Mouse (Mus musculus): ENCODE results near the gene Pole. TPM values are rescaled to one million over a fixed set of nuclear protein-coding genes. Genes with fewer than 3 reads are reported as not detected.
A peak's percentile ranks its signal among the peaks of the same experiment; 100 is the strongest.

Gene Pole
- polyA plus RNA-seq, 1 experiment from 2014 or later: 44.1 TPM

DNA sequence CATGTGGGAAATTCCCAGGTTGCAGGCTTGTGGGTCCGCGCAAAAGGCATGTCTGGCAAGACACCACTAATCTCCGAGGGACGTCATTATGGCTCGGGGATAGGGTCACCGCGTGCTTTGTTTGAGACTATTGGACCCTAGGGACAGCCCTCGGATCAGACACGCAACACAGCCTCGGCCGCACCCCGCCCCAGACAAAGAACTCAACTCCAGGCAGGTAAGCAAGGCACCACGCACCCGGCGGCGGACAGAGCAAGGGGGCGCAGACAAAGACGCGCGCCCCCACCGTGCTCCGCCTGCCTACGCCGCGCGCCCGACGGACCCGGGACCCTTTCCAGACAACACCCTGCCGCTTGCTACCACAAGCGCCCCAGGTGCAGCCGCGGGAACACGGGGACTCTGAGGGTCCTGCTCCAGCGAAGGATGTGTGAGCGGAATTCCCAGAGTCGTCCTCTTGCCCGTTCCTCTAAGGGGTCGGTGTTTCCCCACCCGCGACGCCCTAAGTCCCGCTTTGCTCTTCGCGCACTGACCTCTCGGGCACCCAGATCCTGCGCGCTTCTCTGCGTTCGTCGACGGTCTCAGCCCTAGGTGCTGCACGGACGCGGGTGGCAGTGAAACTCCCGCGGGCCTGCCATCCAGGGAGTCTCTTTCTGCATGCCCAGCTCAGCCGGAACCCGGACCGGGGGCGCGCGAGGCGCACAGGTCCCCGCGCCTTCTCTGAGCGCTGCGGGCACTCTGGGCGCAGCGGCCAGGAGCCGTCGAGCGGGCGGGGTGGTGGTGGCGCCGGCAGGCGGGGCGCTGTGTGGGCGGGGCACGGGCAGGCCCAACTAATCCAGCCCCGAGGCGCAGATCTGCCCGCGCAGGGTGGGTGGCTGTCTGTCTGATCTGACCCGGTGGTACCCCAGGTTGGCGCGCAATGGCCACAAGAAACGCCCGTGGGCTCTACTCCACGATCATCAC lies 100.5 kb downstream of the Pole start:
- 1% methylated on average over 89 of the region's 90 CpGs for WGBS
- Histone ChIP-seq H3K4me3 (peak overlapping the region; percentile 66), H3K9me3 (replicated peaks) (no peaks in the 10 kb centered on the region), H3K36me3 (peaks cover under 1% of the 10 kb centered on the region; the same call in 1 of the 2 replicates), H3K27me3 (ENCODE audit: low read depth, poor library complexity, severe bottlenecking) (peaks cover 39% of the 10 kb centered on the region), H3K27ac (replicated peaks) (peak overlapping the region; percentile 81), H3K4me1 (peaks cover 36% of the 10 kb centered on the region)
- DNase-seq (ENCODE audit: low spot score): peak; percentile 79

Other genes starting within 250 kb of the Pole start
- 4.9 and 5.9 TPM in 2 replicates for gene Gm17655, start 213.8 kb upstream of the Pole start, polyA plus RNA-seq (2016; fragmentation: Nextera tagmentation; extraction: Ambion mirVana)
- 1.3 and 2.6 TPM in 2 replicates for gene Gm35315, start 191.9 kb upstream of the Pole start, polyA plus RNA-seq (2016; fragmentation: Nextera tagmentation; extraction: Ambion mirVana)
- 1.1 and 1.8 TPM in 2 replicates for gene Plcxd1, start 186.3 kb upstream of the Pole start, polyA plus RNA-seq (2016; fragmentation: Nextera tagmentation; extraction: Ambion mirVana)
- gene Gtpbp6, start 178.1 kb upstream of the Pole start, polyA plus RNA-seq (2016; fragmentation: Nextera tagmentation; extraction: Ambion mirVana): 30.0 and 36.2 TPM in 2 replicates
- gene Zfp605, start 176.2 kb upstream of the Pole start, polyA plus RNA-seq (2016; fragmentation: Nextera tagmentation; extraction: Ambion mirVana): 6.0 and 7.9 TPM in 2 replicates
- gene Chfr, start 150.5 kb upstream of the Pole start, polyA plus RNA-seq (2016; fragmentation: Nextera tagmentation; extraction: Ambion mirVana): 53.4 and 62.2 TPM in 2 replicates
- gene Golga3, start 109.6 kb upstream of the Pole start, polyA plus RNA-seq (2016; fragmentation: Nextera tagmentation; extraction: Ambion mirVana): 16.4 and 18.3 TPM in 2 replicates
- 30.9 and 31.2 TPM in 2 replicates for gene Ankle2, start 55.3 kb upstream of the Pole start, polyA plus RNA-seq (2016; fragmentation: Nextera tagmentation; extraction: Ambion mirVana)
- gene Pgam5, start 16.4 kb upstream of the Pole start, polyA plus RNA-seq (2016; fragmentation: Nextera tagmentation; extraction: Ambion mirVana): 99.3 and 104 TPM in 2 replicates
- gene Pxmp2, start 120 bp upstream of the Pole start, polyA plus RNA-seq (2016; fragmentation: Nextera tagmentation; extraction: Ambion mirVana): 14.8 and 14.9 TPM in 2 replicates
- gene P2rx2, start 56.9 kb downstream of the Pole start, polyA plus RNA-seq (2016; fragmentation: Nextera tagmentation; extraction: Ambion mirVana): 0.62 and 0.73 TPM in 2 replicates
- gene Lrcol1, start 58.4 kb downstream of the Pole start, polyA plus RNA-seq (2016; fragmentation: Nextera tagmentation; extraction: Ambion mirVana): not detected in 2 replicates
- 10.3 and 14.6 TPM in 2 replicates for gene Fbrsl1, start 162.2 kb downstream of the Pole start, polyA plus RNA-seq (2016; fragmentation: Nextera tagmentation; extraction: Ambion mirVana)